Mouse (Mus musculus) MN1 (cell line): Measurements from ENCODE around the gene Atg13.

Experiments
- DNase-seq: peaks from one replicate; pipeline ENCODE4 v3.0.0-alpha.2; 2016; ENCODE audit warnings: low spot score

Gene Atg13

DNA sequence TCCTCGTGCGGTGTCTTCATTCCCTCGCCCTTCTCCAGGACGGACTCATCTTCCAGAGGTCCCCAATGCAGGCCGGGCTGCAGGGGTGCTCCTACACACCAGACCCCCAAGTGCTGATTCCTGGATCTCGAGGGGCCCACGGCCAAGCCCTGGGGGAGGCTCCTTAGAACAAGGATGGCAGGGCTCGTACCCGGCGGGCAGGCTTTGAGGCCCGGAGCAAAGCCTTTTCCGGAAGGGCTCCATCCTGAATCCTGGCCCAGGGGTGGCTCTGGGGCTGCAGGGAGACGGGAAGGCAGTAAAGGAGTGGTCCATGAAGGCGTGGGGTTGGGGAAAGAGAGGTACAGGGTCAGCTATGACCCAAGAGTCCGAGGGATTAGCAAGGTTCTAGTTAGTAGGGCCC, 61.2 kb downstream of the Atg13 start:
- DNase-seq, result peak; percentile 27

DNA sequence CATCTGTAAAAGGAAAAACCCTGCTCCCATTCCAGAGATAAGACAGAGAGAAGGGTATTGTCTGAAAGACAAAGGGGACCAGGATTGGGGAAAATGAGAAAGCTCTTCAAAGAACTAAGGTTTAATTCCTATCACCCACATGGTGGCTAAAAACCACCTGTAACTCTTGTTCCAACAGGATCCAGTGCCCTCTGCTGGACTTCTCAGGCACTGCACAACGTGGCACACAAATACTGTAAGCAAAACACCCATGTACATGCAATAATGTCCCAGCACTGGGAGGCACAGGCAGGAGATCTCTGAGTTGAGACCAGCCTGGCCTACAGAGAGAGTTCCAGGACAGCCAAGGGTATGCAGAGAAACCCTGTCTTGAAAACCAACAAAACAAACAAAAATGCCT, 63.6 kb downstream of the Atg13 start:
- peak; percentile 76 for DNase-seq

DNA sequence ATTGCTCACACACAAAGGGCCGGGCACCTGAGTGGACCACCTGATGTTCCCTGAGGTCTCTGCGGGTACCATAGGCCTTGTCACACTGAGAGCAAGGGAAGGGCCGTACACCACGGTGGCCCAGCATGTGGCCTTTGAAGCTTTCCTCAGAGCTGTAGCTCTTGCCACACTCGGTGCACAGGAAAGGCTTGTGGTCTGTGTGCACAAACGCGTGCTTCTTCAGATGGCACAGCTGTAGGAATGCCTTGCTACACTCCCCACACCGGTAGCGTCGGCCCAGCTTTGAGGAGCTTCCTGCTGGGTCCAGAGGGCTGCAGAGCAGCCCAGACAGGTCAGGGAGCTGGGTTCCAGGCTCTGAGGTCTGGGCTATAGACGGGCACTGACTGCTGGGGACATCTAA, 64.6 kb downstream of the Atg13 start:
- no peak for DNase-seq

DNA sequence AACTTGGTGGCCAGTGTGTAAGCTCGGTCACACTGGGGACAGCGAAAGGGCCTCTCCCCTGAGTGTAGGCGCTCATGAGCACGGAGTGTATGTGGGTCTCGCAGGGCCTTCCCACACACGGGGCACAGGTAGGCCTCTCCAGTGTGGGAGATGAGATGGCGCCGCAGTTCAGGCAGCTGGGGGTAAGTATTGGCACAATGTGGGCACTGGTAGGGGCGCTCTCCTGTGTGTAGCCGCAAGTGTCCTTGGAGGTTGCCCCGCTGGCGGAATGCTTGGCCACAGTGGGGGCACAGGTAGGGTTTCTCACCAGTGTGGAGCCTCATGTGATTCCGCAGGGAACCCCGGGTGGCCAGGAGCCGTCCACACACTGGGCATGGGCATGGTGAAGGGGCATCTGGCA, 65.0 kb downstream of the Atg13 start:
- no peak for DNase-seq

DNA sequence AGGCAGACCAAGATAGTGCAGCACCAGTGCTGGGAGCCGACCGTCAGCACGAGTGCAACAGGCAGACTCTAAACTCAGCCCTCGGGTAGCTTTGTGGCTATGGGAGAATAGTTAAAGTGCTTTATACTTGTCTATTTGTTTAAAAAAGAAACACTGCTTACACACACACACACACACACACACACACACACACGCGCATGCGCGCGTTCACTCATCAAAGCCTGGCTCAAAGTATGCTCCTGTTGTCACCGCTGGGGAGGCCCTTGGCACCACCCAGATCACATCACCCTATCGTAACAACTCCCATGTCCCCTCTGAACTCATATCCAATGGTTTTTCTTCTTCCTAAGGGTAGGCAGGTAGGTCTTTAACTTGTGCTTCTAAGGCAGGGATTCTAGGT, 66.4 kb downstream of the Atg13 start:
- DNase-seq, result no peak

DNA sequence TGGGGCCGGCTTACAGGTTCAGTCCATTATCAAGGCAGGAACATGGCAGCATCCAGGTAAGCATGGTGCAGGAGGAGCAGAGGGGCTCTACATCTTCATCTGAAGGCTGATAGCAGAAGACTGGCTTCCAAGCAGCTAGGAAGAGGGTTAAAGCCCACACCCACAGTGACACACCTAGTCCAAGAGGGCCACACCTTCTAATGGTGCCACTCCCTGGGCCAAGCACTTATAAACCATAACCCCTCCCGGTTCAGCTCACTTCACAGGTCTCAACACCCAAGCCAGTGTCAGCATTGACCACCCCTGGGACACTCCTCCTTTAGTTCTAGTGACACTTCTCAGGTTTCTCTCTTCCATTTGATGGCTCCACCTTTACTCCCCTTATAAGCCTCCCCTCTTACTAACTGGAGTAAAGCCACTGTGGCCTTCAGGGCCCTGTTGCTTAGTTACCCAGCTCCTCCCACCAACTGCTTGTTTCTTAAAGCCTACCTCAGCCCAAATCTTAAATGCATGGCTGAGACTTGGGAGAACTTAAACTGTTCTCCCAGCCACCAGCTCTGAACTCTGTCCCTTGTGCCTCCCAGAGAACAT, 67.5 kb downstream of the Atg13 start:
- DNase-seq, result no peak

DNA sequence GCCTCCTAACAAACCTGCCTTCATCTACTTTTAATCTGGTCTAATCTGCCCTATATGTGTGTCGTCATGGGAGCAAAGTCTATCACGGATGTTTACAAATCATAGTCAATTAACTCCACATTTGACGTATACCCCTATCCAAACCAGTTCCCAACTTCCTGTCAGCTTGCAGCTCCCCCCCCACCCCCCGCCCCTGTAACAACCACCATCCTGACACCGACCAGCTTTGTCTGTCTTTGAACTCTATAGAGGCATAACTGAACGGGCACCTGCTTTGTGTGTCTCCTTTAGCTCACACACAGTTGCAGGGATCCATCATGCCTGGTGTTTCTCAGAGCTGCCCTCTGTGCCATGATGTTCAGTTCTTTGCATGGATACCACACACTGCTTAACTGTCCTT, 71.4 kb downstream of the Atg13 start:
- no peak for DNase-seq

DNA sequence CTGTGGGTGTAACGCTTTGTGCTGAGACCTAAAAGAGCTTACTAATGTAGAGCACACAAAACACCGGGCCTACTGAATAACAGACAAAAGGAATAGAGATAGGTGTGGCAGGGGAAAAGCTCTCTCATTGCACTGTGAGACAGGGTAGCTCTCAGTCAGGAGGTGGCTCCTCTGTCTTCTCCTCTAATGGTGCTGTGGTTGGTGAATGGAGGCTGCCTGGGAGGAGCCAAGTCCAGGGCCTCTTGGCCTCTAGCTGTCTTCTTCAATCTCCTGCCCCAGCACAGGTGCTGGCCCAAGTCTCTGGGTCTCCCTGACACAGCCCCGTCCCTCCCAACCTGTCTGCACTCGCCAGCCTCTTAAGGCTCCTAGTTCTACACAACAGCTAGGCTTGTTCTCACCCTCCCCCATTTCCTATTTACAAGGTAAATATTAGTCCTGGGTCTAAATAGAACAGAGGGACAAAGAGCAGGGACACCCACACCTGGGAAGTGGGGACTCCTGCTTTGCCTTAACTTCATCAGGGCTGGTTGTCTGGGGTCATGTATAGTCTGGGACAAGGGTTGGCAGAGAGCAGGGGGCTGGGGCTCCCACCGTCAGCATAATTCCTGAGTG, 73.5 kb downstream of the Atg13 start:
- no peak for DNase-seq

DNA sequence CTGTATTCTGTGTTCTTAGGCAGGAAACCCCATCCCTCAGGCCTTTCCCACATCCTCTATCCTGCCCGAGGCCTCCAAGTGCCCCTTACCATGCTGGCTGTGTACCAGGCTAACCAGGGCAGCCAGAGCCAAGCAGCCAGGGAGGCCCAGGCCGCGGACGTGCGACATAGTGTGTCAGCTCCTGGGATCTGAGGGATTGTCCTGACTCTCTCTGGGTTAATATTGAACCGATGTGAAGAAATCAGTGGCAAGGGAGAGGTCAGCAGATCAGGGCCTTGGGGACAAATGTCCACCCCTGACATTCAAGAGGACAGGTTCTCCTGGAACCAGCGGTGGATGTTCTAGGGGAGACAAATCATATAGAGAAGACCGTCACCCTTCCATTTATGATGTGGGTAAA, 74.1 kb downstream of the Atg13 start, which contains the start of gene F2:
Gene F2 (minus strand): TSS at position 186 of the 400 bp plus-strand sequence.
- no peak for DNase-seq

DNA sequence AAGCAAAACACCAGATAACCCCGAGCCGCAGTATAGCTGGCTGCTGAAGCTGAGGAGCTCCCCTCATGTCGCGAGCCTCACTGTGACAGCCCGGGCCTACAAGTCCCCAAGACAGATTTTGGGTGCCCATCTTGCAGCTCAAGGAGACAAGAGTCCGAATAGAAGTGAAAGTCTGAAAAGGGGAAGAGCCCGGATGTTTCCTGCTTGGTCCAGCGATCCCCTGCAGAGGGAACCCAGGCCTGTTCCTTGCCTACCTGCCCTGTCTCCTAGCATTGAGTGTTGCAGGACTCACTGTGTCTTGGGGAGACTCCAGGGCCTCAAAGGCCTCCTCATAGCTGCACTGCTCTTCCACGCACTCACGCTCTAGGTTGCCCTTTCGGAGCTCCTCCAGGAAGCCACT, 74.9 kb downstream of the Atg13 start:
- no peak for DNase-seq

DNA sequence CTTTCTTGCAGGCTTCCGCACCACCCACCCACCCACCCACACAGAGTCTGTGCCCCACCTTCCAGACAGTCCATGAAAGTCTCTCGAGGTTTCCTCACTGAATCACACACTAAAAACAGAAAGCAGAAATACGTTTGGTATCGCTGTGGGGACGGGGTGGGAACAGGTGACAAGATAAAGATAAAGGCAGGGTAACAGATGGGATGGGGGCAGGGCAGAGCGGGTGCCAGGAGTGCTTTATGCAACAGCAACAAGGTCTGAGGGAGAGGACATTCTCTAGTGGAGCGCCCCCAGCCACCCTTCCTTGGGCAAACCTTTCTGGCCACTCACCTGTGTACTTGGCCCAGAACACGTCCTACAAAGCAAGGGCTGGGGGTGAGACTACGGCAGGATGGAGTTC, 75.5 kb downstream of the Atg13 start:
- no peak for DNase-seq

DNA sequence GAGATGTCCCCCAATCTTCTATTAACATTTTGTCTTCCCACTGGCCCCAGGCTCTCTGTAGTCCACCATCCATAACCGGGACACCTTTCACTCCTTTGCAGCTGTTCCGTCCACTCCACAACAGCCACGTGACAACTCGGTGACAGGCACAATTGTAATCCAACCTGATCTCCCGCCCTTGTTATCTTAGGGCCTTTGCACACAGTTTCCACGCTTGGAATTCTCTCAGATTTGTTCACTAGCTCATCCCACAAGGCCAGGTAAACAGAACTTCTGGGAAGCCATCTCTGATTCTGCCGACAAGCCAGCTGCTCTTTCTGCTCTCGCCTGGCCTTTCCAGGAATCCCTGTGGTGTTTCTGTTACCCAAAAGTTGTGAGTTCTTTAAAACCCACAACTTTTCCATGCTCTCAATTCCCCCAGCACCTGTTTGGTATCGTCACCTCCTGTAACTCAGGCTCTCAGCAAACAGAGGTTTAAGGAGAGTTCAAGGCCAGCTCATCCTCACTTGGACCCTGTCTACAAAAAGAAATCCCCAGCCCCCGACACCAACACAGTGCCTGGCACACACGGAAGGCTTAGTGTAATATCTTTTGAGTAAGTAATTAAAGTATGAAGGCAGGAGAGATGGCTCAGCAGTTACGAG, 76.9 kb downstream of the Atg13 start:
- DNase-seq, result no peak

DNA sequence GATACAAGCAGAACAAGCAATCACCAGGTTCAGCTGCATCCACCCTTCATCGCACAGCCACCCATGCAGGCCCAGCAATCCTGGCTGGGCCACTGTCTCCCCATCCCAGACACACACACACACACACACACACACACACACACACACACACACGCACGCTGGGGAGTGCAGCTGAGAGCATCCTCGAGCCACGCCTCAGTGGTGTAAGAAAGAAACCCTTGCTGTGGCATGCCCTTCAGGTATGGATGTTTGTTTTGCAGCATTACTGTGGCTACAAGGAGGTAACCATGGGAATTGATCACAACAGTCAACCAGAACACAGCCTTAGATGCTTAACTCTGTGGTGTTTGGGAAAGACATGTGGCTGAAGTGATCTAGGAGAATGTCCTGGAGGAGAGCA, 78.1 kb downstream of the Atg13 start:
- DNase-seq, result no peak

DNA sequence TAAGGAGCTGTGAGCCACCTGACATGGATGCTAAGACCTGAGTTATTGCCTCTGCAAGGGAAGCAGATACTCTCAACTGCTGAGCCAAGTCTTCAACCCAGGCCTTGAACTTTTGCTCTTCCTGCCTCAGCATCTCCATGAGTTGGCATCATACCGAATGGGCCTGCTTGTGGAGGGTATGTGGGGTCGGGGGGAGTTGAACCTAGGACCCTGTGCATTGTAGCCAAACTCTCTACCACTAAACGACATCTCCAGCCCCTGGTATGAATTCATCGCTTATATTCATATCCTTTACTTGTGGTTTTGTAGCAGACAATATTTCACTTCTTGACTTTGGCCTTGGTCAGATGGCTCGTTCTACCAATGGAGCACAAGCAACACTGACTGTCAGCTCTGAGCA, 78.5 kb downstream of the Atg13 start:
- no peak for DNase-seq

DNA sequence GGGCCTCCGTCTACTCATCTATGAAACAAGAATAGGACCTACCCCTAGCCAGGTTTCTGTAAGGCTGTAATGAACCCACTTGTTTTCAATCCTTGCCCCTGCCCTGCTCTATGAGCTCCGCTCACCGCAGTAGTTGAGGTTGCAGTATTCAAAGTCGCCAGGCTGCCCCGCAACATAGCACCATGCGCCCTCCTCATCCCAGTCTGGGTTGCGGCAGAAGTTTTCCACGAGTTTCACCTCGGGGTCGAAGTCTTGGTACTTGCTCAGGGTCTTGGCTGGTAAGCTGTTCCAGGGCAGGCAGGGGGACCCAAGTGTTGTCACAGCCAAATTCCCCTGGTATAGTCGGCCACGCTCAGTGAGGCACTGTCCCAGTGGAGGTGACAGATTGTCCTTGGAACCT, 80.0 kb downstream of the Atg13 start:
- DNase-seq, result no peak

DNA sequence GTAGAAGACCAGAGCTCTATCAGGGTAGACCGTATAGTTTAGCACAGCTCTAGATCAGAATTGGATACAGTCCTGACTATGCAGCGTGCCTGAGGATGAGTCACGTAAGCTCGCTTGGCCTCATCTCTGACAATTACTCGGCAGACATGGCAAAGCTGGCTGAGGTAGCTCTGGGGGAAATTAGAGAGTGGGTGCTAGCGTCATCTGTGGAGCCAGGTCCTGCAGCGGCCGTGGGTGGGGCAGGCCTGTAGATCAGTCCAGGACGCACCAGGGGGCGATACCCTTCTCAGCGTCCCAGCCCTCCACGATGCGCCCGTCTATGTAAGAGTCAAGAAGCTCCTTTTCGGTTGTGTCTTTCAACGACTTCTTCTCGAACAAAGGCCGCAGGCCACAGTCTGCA, 80.7 kb downstream of the Atg13 start:
- DNase-seq, result peak; percentile 42

DNA sequence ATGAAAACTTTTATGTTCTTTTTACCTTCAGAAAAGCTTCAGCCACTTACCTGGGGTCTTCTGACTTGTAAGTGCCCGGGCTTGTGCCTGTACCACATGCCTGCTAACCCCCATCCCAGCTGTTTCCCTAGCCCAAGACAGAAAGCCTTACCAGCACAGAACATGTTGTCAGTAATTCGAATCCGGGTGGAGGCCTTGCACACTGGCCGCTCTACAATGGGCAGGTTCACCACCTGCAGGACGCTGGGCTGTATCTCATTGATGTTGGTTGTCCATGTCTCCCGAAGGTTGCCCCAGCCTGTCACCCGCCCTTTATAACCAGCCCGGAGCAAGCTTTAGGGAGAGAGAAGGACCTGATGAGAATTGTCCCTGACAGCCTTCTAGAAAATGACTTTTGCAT, 82.2 kb downstream of the Atg13 start:
- DNase-seq, result no peak

DNA sequence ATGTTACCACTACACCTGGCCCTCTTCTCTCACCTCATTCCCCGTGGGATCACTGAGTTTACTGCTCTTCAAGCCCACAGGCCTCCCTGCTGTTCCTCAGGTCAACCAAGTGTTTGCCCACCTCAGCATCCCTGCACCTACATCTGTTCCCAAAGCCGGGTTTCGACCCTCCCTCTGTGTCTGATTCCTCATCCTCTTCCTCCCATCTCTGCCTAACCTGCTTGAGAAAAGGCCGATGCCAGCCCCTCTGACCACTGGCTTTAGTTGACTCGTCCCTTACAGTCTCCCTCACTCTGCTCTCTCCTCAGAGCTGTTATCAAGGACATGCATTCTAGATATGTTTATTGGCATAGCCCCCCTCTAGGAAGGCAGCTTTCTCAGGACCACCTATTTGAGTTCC, 82.9 kb downstream of the Atg13 start:
- DNase-seq, result no peak
